Mouse (Mus musculus) liver, embryonic 15.5 days (tissue): ENCODE measurements at regions not wholly inside any gene's neighbourhood (a gene's known extent, or its start where the extent isn't known, plus 50 kb on each side); places are given as distances from the start of the nearest gene placed in this dataset.
"Not testable (repeated sequence)": the region's sequence is repeated elsewhere in the genome, so short reads cannot be mapped to it uniquely, and the experiment has no call there.

Experiments
- ATAC-seq: fragments of 200-750 bp; cut with Nextera tagmentation; 2 replicates; pipeline ENCODE4 v1.8.0; 2017; ENCODE audit warnings: moderate number of reproducible peaks, mild to moderate bottlenecking, moderate library complexity; ENCODE audit not compliant: insufficient read depth
- H3K27ac ChIP-seq: fragments of 300-500 bp; sonication (generic); replicated peaks from 2 replicates; pipeline ENCODE4 v1.5.1; 2015; ENCODE audit warnings: mild to moderate bottlenecking, inconsistent platforms
- H3K27me3 ChIP-seq: fragments of 300-500 bp; sonication (generic); 2 replicates; pipeline ENCODE4 v1.6.1; 2015; ENCODE audit warnings: mild to moderate bottlenecking, inconsistent platforms
- H3K36me3 ChIP-seq: fragments of 300-500 bp; sonication (generic); replicated peaks from 2 replicates; pipeline ENCODE4 v1.6.1; 2015; ENCODE audit warnings: moderate library complexity, mild to moderate bottlenecking, inconsistent platforms
- H3K4me1 ChIP-seq: fragments of 300-500 bp; sonication (generic); replicated peaks from 2 replicates; pipeline ENCODE4 v1.6.1; 2015; ENCODE audit warnings: inconsistent platforms
- H3K4me2 ChIP-seq: fragments of 300-500 bp; sonication (generic); 2 replicates; pipeline ENCODE4 v1.6.1; 2015; ENCODE audit warnings: moderate library complexity, mild to moderate bottlenecking, inconsistent platforms
- H3K4me3 ChIP-seq: fragments of 300-500 bp; sonication (generic); replicated peaks from 2 replicates; pipeline ENCODE4 v1.5.1; 2015; ENCODE audit warnings: mild to moderate bottlenecking, inconsistent platforms
- H3K9ac ChIP-seq: fragments of 300-500 bp; sonication (generic); 2 replicates; pipeline ENCODE4 v1.6.1; 2015; ENCODE audit warnings: moderate library complexity, mild to moderate bottlenecking, inconsistent platforms
- H3K9me3 ChIP-seq: fragments of 300-500 bp; sonication (generic); replicated peaks from 2 replicates; pipeline ENCODE4 v1.6.1; 2016; ENCODE audit warnings: inconsistent platforms
- WGBS: fragments of 180-500 bp; shearing (Covaris S2); methylation state at CpG from one replicate; pipeline ENCODE4 v1.1.7; 2015; ENCODE audit warnings: mixed read lengths; ENCODE audit not compliant: insufficient replicate concordance; 5-methylcytosine and 5-hydroxymethylcytosine counted together

GRCm38 (mm10) chr9:14058592-14059227 lies 216.2 kb upstream of the Sesn3 start:
- Histone ChIP-seq H3K27me3 (no peaks in the 10 kb centered on the region), H3K4me3 (no peak overlapping the region), H3K9me3 (no peaks in the 10 kb centered on the region), H3K27ac (no peak overlapping the region), H3K9ac (no peak overlapping the region), H3K4me2 (no peak overlapping the region), H3K4me1 (no peaks in the 10 kb centered on the region), H3K36me3 (no peaks in the 10 kb centered on the region)
- no peak for ATAC-seq
- WGBS: 42% methylated on average over 5 of the region's 5 CpGs

- H3K9ac ChIP-seq: no peak overlapping the region
- H3K9me3 ChIP-seq: no peaks in the 10 kb centered on the region
- no peaks in the 10 kb centered on the region for H3K4me1 ChIP-seq
- 58% methylated on average over 7 of the region's 7 CpGs for WGBS
- no peaks in the 10 kb centered on the region for H3K36me3 ChIP-seq
- no peaks in the 10 kb centered on the region for H3K27me3 ChIP-seq
- no peak overlapping the region for H3K4me2 ChIP-seq
- no peak overlapping the region for H3K4me3 ChIP-seq
- no peak for ATAC-seq
- no peak overlapping the region for H3K27ac ChIP-seq
Measured at GRCm38 (mm10) chr9:14059228-14059779, 215.6 kb upstream of the Sesn3 start.

GRCm38 (mm10) chr9:14060257-14060656 lies 214.6 kb upstream of the Sesn3 start:
- no peak overlapping the region for H3K4me2 ChIP-seq
- ATAC-seq: no peak

GRCm38 (mm10) chr9:14061389-14061788 lies 213.5 kb upstream of the Sesn3 start:
- Histone ChIP-seq H3K4me2 (no peak overlapping the region), H3K9me3 (no peaks in the 10 kb centered on the region), H3K27ac (no peak overlapping the region), H3K36me3 (no peaks in the 10 kb centered on the region), H3K27me3 (no peaks in the 10 kb centered on the region), H3K4me3 (no peak overlapping the region), H3K9ac (no peak overlapping the region), H3K4me1 (no peaks in the 10 kb centered on the region)
- no peak for ATAC-seq
- 65% methylated on average over 5 of the region's 5 CpGs for WGBS

More at GRCm38 (mm10) chr9:14060257-14060656, 214.6 kb upstream of the Sesn3 start:
- no peak overlapping the region for H3K9ac ChIP-seq
- H3K9me3 ChIP-seq: no peaks in the 10 kb centered on the region
- no peak overlapping the region for H3K4me3 ChIP-seq
- no peak overlapping the region for H3K27ac ChIP-seq
- no peaks in the 10 kb centered on the region for H3K36me3 ChIP-seq
- H3K27me3 ChIP-seq: no peaks in the 10 kb centered on the region
- no peaks in the 10 kb centered on the region for H3K4me1 ChIP-seq
- 62% methylated on average over 2 of the region's 2 CpGs for WGBS

GRCm38 (mm10) chr9:14061840-14062239 lies 213.0 kb upstream of the Sesn3 start:
- no peak overlapping the region for H3K4me2 ChIP-seq
- H3K9me3 ChIP-seq: no peaks in the 10 kb centered on the region
- ATAC-seq: no peak
- H3K4me3 ChIP-seq: no peak overlapping the region
- no peak overlapping the region for H3K9ac ChIP-seq
- H3K4me1 ChIP-seq: no peaks in the 10 kb centered on the region
- H3K27me3 ChIP-seq: no peaks in the 10 kb centered on the region
- no peaks in the 10 kb centered on the region for H3K36me3 ChIP-seq
- 68% methylated on average over 9 of the region's 9 CpGs for whole genome bisulfite sequencing
- H3K27ac ChIP-seq: no peak overlapping the region

GRCm38 (mm10) chr9:14062706-14063105 lies 212.2 kb upstream of the Sesn3 start:
- Histone ChIP-seq H3K4me1 (no peaks in the 10 kb centered on the region), H3K9me3 (no peaks in the 10 kb centered on the region), H3K36me3 (no peaks in the 10 kb centered on the region), H3K27me3 (no peaks in the 10 kb centered on the region), H3K4me2 (no peak overlapping the region), H3K4me3 (no peak overlapping the region), H3K27ac (no peak overlapping the region), H3K9ac (no peak overlapping the region)
- no peak for ATAC-seq
- 70% methylated on average over 1 of the region's 1 CpGs for WGBS

- not testable (repeated sequence) for H3K27ac ChIP-seq, H3K4me1 ChIP-seq, H3K4me2 ChIP-seq, H3K27me3 ChIP-seq, H3K9ac ChIP-seq, H3K4me3 ChIP-seq, H3K9me3 ChIP-seq, ATAC-seq, H3K36me3 ChIP-seq
- WGBS: 72% methylated on average over 7 of the region's 7 CpGs
Measured at GRCm38 (mm10) chr9:14066741-14067140, 208.1 kb upstream of the Sesn3 start.

- no peaks in the 10 kb centered on the region for H3K27me3 ChIP-seq
- no peaks in the 10 kb centered on the region for H3K4me1 ChIP-seq
- H3K9me3 ChIP-seq: no peaks in the 10 kb centered on the region
- H3K4me2 ChIP-seq: no peak overlapping the region
- H3K36me3 ChIP-seq: no peaks in the 10 kb centered on the region
- no peak overlapping the region for H3K27ac ChIP-seq
- 73% methylated on average over 6 of the region's 6 CpGs for WGBS
- H3K4me3 ChIP-seq: no peak overlapping the region
- no peak overlapping the region for H3K9ac ChIP-seq
- ATAC-seq: no peak
Measured at GRCm38 (mm10) chr9:14069076-14069475, 205.8 kb upstream of the Sesn3 start.

- no peak overlapping the region for H3K9ac ChIP-seq
- no peak for ATAC-seq
- H3K27me3 ChIP-seq: no peaks in the 10 kb centered on the region
- H3K4me1 ChIP-seq: no peaks in the 10 kb centered on the region
- no peaks in the 10 kb centered on the region for H3K9me3 ChIP-seq
- H3K4me2 ChIP-seq: no peak overlapping the region
- WGBS: 54% methylated on average over 3 of the region's 3 CpGs
- H3K4me3 ChIP-seq: no peak overlapping the region
- no peak overlapping the region for H3K27ac ChIP-seq
- H3K36me3 ChIP-seq: no peaks in the 10 kb centered on the region
Measured at GRCm38 (mm10) chr9:14069770-14070169, 205.1 kb upstream of the Sesn3 start.

- Histone ChIP-seq H3K27ac (no peak overlapping the region), H3K4me3 (no peak overlapping the region), H3K9ac (no peak overlapping the region), H3K4me2 (no peak overlapping the region), H3K9me3 (no peaks in the 10 kb centered on the region), H3K36me3 (no peaks in the 10 kb centered on the region), H3K27me3 (no peaks in the 10 kb centered on the region), H3K4me1 (no peaks in the 10 kb centered on the region)
- no peak for ATAC-seq
- 43% methylated on average over 6 of the region's 6 CpGs for WGBS
Measured at GRCm38 (mm10) chr9:14071728-14072127, 203.1 kb upstream of the Sesn3 start.

- Histone ChIP-seq H3K27ac (no peak overlapping the region), H3K4me3 (no peak overlapping the region), H3K4me1 (no peaks in the 10 kb centered on the region), H3K4me2 (no peak overlapping the region), H3K9me3 (no peaks in the 10 kb centered on the region), H3K9ac (no peak overlapping the region), H3K27me3 (no peaks in the 10 kb centered on the region), H3K36me3 (no peaks in the 10 kb centered on the region)
- ATAC-seq: no peak
- WGBS: 49% methylated on average over 1 of the region's 1 CpGs
Measured at GRCm38 (mm10) chr9:14072950-14073349, 201.9 kb upstream of the Sesn3 start.

GRCm38 (mm10) chr9:14074273-14074672 lies 200.6 kb upstream of the Sesn3 start:
- Histone ChIP-seq H3K9me3 (no peaks in the 10 kb centered on the region), H3K4me2 (no peak overlapping the region), H3K9ac (no peak overlapping the region), H3K36me3 (no peaks in the 10 kb centered on the region), H3K27ac (no peak overlapping the region), H3K27me3 (no peaks in the 10 kb centered on the region), H3K4me1 (no peaks in the 10 kb centered on the region), H3K4me3 (no peak overlapping the region)
- WGBS: 26% methylated on average over 6 of the region's 6 CpGs
- no peak for ATAC-seq
